Mouse (Mus musculus) frontal cortex, postnatal 36 days (tissue): Measurements from ENCODE around the gene Gja4.

Source experiments
- DNase-seq, 2 experiments: peaks; one replicate each; pipeline ENCODE4 v3.0.0; 2022; ENCODE audit warnings: low spot score in 2 of 2

Gja4 gene

DNA sequence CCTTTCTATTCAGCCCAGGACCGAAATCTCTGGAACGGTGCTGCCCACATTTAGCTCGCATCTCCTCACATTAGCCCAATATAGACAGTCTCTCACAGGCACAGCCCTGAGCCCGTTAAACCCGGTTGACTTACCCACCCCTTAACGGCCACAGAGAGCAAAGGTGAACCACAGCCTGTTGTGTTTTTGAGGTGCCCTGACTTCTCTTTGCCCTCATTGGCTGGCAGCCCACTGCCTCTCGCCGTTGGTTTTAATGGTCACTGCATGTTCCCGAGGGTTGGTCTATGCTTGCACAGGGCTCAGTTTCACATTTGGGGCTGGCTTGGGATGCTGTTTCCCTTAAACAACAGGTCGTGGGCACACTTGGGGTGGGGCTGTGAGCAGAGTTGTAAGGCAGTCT is 10.5 kb upstream of the Gja4 start:
- DNase-seq: no peak

DNA sequence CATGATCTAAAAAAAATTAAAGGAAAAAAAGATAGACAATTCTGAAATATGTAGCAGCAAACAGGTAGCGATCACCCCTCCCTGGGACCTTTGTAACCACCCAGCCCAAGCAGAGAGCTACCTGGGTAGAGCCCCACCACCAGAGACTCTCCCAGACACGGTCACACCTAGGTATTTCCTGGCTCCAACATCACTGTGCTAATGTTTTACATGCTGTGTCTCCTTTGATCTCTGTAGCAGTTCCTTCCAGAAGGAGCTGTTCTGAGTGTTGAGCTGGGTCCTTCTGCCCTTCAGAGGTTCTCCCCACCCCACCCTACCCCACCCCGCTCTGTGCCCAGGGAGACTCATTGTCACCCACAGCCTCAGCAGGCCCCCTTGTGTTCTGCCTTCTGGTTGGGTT is 9.8 kb upstream of the Gja4 start:
- no peak for DNase-seq

DNA sequence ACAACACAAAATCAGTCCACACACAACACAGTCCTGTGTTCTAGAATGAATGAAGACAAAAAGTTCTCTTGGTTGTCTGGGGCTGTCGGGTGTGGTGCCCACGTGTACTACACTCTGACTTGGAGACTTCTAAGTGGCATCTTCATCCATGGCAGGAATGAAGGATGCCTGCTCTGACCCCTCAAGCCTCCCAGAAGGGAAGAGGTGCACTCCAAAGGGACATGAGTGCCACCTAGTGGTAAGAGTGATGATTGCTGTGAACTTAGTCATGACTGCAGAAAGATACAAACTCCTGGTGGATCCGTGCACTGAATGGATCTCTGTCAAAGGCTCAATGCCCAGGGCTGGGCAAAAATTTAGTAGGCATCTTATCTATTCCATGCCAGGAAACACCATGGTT is 5.8 kb upstream of the Gja4 start:
- DNase-seq: peak; percentile 59 to 75

DNA sequence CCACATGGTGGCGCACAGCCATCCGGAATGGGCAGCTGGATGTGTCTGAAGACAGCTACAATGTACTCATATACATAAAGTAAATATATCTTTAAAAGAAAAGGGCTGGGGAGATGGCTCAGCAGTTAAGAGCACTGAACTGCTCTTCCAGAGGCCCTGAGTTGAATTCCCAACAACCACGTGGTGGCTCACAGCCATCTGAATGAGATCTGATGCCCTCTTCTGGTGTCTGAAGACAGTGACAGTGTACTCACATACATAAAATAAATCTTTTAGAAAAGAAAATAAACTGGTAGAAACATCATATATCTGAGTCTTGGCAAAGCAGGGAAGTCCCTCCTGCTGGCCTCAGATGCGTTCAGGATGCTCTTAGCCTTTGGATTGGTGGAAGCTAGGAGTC is 3.3 kb upstream of the Gja4 start:
- peak in 1 of 2 experiments; percentile 20 for DNase-seq

DNA sequence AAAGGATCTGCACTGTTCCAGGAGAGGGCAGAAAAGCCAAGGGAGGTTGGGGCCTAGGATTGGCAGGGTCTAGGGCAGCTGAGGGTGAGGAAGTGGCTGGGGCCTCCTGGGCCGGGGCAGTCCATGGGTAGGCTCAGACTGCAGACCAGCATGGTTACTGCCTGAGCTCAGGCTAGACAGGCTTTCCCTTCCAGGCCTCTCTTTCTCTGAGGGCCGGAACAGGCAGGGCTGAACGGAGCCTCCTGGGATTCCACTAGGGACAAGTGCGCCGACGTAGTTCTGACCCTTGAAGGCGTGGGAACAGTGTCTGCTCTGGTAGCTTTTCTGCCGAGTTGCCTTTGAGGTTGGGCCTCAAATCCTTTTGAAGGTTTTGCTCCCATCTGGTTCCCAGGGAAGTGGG is 1.9 kb upstream of the Gja4 start:
- DNase-seq: no peak

DNA sequence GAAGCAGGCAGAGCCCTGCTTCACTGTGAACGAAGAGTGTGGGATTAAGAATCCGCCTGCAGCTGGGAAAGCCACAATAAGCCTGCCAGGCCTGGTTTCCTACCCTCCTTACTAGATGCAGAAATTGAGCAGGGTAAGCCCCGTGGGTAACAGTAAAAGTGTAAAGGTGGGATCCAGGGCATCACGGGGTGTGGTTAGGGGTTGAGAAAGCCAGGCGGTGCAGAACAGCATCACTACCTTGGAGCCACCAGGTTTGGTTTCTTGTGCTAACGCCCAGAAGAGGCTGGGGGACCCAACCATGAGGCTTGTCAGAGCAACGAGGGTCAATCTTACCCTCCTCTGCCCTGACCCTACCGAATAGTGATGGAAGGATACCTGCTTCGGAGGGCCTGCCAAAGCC is 746 bp upstream of the Gja4 start:
- DNase-seq: peak; percentile 15 to 22

DNA sequence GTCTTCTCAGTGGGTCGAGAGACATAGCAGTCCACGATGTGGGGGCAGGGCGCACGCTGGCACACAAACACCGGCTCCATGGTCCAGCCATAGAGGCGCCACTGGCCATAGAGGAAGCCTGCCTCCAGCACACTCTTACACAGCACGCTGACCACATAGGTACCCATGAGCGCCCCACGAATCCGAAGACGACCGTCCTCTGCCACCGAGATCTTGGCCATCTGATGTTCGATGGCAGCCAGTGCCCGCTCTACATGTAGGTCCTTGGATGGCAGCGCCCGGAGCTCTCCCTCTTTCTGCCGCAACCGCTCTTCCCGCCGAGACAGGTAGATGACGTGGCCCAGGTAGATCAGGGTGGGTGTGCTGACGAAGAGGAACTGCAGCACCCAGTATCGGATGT is 1.5 kb downstream of the Gja4 start:
- no peak for DNase-seq

DNA sequence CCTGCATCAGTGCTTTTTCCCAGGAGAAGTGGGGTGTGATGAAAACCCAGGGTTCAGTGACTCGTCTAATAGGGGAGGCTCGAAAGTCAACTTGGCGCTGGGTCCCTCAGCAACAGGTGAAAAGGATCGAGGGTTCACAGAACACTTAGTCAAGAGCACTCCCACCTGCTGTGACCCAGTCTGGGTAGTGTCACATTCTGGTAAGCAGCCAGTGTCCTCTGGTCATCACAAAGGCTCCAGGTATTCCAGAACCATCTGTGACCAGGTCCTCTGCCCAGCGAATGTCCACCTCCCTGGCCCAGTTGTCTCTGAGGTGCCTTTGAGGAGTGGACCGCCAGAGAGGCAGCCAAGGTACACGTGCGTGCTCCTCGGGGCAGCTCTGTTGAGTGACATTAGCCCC is 2.3 kb downstream of the Gja4 start:
- no peak for DNase-seq

DNA sequence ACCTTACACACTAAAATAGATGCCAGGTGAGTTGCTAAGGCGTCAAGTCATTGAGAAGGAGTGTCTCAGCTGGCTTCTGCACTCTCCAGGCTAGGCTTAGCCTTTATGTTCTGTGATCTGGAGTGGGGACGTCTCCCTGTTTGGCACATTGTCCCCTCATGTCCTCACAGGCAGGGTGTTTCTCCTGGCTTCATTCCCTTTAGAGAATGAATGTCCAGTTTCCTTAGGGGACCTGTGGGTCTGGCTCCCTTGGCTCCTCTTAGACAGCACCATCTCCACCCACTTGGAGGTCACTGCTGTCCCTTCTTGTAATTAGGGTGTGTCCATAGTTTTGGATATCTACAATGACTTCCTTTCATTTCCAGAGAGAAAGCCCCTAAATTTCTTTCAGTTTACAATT is 6.9 kb downstream of the Gja4 start:
- DNase-seq: no peak

DNA sequence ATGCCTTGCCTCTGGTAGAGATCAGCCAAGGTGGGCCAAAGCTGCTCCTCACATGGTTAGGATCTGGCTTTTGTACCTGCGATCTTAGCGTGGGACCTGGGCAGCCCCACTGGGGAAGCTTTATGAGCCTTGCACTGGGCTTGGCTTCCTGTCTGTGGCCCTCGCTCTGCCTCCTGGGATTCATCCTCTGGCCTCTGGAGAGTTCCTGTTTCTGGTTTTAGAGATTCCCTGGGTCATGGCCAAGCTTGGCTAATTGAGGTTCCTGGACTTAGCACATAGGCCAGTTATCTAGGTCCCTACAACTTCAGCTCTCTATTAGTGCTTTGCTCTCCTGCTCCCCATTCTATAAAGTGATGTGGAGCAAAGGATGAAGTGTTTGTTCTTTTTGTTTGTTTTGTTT is 10.0 kb downstream of the Gja4 start:
- no peak for DNase-seq

DNA sequence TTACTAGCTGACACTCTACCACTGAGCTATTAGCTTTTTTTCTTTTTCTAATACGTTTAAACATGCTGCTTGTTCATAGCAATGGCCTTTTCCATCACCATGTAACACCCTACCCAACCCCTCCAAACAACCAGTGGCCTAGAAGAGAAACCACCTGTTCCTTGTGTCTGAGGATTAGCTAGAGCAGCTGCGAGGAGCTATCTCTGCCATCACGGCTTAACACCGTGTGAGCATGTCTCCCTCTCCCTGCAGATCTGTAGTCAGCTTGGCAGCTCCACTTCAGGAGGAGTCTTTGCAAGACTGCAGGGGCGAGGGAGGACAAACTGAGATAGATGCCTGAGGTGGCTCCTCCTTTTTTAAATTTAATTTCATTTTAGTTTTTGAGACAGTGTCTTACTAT is 13.3 kb downstream of the Gja4 start:
- no peak for DNase-seq

DNA sequence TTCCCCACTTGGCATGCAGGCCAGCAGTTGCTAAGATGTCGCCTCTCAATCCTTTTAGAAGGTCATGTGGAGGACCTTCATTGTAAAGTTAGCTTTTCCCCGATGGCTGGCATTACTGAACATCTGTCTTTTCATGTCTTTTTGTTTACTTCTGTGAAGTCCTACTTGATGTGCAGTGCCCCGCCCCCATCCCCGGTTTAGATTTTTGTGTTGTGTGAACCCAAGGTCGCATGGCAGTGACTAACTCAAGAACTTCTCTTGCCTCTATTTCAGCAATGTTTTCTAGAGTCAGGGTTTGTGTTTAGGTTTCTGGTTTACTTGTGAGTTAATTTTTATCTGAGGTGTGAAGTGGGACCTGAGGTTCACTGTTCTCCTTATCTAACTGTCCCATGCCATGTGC is 21.2 kb downstream of the Gja4 start:
- DNase-seq: no peak

DNA sequence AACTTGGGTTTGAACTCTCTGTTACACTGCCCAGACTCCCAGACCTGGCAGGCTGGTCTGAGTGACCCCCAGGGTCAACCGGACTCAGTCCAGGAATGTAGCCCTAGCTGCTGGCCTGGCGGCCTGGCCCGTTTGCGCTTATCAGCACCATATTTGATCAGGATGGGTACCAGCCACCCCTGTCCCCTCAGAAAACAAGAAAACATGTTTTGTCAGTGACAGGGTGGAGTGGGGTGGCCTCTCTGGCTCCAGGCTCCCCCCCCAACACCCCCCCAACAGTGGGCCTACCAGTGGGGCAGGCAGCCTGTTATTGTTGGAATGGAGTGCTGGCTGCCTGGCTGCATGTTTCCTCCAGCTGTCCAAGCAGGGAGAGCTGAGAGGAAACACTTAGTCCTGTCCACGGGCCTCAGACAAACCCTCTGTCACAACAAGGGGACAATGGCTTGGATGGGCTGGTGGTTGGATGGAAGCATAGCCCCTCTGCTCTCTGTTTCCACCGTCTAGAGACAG is 24.7 kb downstream of the Gja4 start:
- no peak for DNase-seq

DNA sequence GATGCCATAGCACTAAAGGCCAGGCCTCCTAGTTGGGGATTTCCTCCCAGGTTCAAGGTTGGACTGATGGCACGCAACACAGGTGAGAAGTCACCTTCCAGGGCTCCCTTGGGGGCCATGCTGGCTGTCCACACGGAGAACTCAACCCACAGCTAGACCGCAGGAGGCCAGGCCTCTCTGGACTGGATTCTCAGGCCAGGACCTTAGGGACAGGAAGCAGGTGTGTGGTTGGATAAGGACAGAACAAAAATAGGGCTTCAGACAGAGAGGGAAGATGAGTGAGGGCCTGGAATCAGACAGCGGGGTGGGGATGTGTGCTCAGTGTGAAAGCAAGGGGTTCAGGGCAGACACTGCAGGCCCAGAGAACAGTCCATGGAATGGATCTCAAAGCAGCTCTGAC is 26.9 kb downstream of the Gja4 start:
- DNase-seq: no peak

DNA sequence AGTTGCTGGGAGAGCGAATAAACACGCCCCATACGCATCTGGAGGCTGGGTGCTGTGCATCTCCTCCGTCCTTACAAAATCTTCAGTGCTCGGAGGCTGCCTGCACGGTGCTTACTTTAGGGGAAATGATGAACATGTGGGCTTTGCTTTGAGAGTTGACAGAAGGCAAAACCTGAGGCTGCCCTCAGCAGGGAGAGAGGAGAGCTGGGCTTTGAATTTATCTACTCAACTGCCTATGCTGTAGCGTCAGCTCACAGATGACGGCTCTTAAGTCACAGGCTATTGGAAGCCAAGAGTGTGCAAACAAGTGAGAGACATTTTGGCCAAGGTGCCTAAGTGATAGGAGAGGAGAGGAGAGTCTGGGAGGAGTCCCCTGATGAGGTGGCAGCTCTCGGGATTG is 34.6 kb downstream of the Gja4 start:
- no peak for DNase-seq

DNA sequence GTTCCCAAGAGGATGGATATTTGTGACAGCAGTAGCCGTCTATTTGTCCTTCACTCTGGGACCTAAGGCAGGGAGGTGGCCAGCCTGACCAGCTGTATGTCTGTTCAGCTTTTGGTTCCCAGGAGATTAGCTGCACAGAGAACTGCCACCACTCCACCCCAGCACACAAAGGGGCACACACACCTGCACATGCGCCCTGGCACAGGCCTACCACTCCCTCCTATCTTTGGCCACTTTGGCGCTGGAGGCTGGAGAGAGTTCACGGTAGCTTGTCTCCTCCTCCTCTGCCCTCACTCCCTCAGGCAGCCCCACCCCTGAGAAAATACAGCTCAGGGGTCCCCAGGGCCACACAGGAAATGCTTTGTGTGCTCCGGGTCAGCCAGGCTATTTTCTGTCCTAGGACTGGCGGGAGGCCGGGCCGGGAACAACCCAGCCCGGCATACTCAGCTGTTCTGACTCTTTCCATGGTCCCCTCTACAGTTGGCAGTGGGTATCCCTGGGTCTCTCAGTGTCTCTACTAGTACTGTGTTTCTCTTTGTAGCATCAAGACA is 35.3 kb downstream of the Gja4 start:
- no peak for DNase-seq

DNA sequence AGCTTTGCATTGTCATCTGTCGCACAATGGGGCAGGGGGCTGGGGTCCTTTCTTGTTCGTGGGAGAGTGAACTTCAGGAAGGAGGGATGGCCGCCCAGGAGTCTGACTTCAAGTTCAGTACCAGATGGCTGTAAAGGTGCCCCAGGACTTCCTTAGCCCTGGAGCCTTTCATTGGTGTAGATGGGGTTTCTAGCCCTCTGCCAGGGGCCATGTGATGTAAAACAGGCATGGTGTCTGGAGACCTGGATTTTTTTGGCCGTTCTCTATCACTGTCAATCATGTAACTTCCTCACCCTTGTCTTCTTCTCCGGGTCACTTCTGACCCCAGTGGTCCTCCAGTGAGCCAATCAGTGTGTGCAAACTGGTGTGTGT is 49.7 kb downstream of the Gja4 start:
- no peak for DNase-seq

DNA sequence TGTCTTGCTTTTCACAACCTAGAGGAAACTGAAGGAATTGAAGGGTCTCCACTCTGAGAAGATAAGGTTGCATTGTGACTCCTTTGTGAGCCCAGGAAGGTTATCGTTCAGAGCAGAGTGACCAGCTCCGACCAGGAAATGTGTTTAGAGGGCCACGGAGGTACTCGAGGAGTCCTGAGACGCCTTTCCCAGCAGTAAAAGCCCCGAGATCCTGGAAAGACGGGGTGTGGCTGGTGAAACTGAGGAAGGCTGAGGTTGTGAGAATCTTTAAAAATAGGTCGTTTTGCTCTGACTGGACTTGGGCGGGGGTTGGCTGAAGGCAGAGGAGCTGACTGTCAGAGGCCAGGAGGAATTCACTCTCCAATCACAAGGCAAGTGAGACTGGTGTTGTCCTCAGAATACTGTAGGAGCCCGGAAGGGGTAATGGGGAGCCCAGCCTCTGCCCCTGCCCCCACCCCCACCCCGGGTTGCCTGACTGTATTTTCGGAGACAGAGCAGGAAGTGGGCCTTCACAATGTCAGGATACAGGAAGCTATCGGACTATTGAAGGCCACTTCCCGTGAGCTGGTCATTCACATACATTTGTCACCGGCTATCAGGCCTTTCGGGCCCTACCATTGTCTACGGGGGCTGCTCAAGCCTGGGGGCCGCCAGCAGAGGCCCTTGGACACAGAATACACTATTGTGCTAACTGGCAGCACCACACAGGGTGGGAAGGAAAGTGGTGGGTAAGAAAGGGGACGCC is 50.2 kb downstream of the Gja4 start:
- DNase-seq: no peak

DNA sequence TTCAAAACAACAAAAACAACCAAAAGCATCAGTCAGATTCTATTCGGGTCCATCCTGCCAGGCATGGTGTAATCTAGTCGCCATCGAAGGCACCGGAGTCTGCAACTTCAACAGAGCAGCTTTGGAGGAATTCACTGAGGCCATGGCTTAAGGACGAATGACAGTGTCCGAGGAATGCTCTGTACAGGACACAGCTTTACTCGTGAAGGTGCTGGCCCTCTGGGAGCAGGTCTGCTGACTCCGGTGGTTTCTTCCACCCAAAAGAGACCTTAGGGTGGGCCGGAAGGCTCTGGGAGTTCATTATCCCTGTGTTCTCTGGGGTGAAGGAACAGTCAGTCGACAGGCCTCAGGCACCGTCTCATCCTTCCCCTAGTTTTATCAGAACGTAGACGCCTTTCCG is 52.2 kb downstream of the Gja4 start:
- DNase-seq: no peak
